Mouse (Mus musculus) neural tube, embryonic 14.5 days (tissue): ENCODE measurements at regions not wholly inside any gene's neighbourhood (a gene's known extent, or its start where the extent isn't known, plus 50 kb on each side); places are given as distances from the start of the nearest gene placed in this dataset.

Experiments used
- ATAC-seq: fragments of 200-750 bp; cut with Nextera tagmentation; 2 replicates; pipeline ENCODE4 v1.8.0; 2017; ENCODE audit warnings: low read depth, mild to moderate bottlenecking, moderate TSS enrichment, moderate library complexity
- H3K27ac ChIP-seq: fragments of 300-500 bp; sonication (generic); 2 replicates; pipeline ENCODE4 v1.5.1; 2014; ENCODE audit warnings: low read depth, mild to moderate bottlenecking, control low read depth, low read length, moderate library complexity, mixed read lengths
- H3K27me3 ChIP-seq: fragments of 300-500 bp; sonication (generic); 2 replicates; pipeline ENCODE4 v1.6.1; 2014; ENCODE audit warnings: low read length; ENCODE audit not compliant: control insufficient read depth, insufficient read depth
- H3K36me3 ChIP-seq: fragments of 300-500 bp; sonication (generic); 2 replicates; pipeline ENCODE4 v1.6.1; 2014; ENCODE audit warnings: low read length, mixed read lengths; ENCODE audit not compliant: control insufficient read depth, insufficient read depth
- H3K4me1 ChIP-seq: fragments of 300-500 bp; sonication (generic); 2 replicates; pipeline ENCODE4 v1.6.1; 2014; ENCODE audit warnings: low read length; ENCODE audit not compliant: control insufficient read depth, insufficient read depth
- H3K4me2 ChIP-seq: fragments of 300-500 bp; sonication (generic); 2 replicates; pipeline ENCODE4 v1.6.1; 2014; ENCODE audit warnings: mild to moderate bottlenecking, low read depth, low read length, control low read depth
- H3K4me3 ChIP-seq: fragments of 300-500 bp; sonication (generic); 2 replicates; pipeline ENCODE4 v1.5.1; 2014; ENCODE audit warnings: low read depth, low read length, control low read depth, mixed read lengths
- H3K9ac ChIP-seq: fragments of 300-500 bp; sonication (generic); replicated peaks from 2 replicates; pipeline ENCODE4 v1.6.1; 2014; ENCODE audit warnings: low read depth, mild to moderate bottlenecking, control low read depth, low read length, mixed read lengths
- H3K9me3 ChIP-seq: fragments of 300-500 bp; sonication (generic); 2 replicates; pipeline ENCODE4 v1.6.1; 2016; ENCODE audit warnings: low read length; ENCODE audit not compliant: control insufficient read depth
- WGBS: fragments of 180-500 bp; shearing (Covaris S2); extraction: QIAGEN DNeasy Blood & Tissue Kit; methylation state at CpG from one replicate; pipeline ENCODE4 v1.1.7; 2014; 5-methylcytosine and 5-hydroxymethylcytosine counted together

DNA sequence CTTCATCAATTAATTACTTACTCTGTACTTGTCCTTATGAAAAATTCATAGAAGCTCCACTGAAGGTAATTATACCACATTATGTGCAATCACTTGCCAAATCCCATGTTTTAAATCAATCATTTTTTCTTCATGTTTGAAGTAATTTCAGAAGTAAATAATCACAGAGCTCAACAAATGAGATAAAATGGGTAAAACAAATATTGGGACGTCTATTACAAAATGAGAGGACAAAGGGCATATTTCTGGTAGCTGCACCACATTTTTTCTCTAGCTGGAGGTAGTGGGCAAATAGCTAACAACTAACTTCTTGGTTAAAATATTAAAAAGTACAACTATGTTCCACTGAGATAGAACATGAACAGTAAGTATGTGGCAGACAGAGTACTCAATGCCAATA lies 681.3 kb upstream of the Pot1a start:
- 83% methylated on average over 1 of the region's 1 CpGs for WGBS
- Histone ChIP-seq H3K9ac (no peak overlapping the region), H3K9me3 (no peaks in the 10 kb centered on the region), H3K4me3 (no peak overlapping the region), H3K27ac (no peak overlapping the region), H3K4me2 (no peak overlapping the region), H3K27me3 (no peaks in the 10 kb centered on the region), H3K4me1 (no peaks in the 10 kb centered on the region), H3K36me3 (no peaks in the 10 kb centered on the region)
- ATAC-seq = no peak

DNA sequence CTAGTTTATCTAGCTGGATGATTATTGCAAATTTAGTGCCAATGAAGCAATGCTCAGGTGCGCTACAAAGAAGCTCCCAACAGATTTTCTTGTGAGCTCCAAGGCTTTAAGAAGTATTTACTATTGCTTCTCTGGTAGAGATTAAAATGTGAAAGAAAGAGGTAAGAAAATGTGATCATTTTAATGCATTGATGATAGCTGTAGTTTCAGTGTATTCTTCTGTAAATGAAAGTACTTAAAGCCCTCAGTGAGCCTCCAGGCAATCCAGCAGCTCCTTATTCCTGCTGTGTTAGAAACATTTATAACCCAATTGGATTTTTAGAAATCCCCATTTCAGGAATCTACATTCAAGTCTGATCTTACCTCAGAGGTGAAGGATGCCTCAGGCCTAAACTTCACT lies 675.4 kb upstream of the Pot1a start:
- Histone ChIP-seq H3K9ac (no peak overlapping the region), H3K27ac (no peak overlapping the region), H3K4me3 (no peak overlapping the region), H3K4me1 (no peaks in the 10 kb centered on the region), H3K36me3 (no peaks in the 10 kb centered on the region), H3K27me3 (no peaks in the 10 kb centered on the region), H3K9me3 (no peaks in the 10 kb centered on the region), H3K4me2 (no peak overlapping the region)
- ATAC-seq = no peak
- WGBS = 88% methylated on average over 1 of the region's 1 CpGs

DNA sequence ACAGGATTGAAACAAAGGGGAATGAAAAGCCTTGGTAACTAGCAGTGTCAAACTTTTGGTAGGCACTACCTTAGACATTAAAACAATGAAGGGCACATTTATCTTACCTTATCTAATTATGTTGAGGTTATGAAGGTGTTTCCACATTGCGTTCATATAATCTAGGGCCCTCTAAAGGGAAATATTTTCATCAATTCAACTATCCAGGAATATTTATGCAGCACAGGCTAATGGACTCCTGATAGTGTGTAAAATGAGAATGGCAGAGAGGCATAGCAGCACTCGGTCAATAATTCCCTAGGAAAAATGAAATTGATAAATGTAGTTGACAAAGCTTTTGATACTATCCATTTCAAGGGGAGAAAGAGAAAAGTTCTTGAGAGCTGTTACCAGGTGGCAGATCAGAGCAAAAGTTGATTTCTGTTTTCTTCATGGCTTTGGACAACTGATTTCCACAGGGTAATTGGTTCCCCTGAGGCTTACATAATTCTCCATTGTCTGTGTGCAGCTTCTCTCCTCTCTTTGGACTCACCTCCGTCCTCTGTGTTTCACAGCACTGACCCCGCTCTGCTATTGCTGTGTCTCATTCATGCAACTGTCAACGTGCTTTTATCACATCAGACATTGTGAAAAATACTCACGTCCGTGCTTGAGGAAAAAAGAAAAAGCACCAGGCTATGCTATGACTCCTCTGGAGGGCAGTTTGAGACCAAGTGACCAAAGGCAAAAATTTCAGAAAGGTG lies 632.3 kb upstream of the Pot1a start:
- no peaks in the 10 kb centered on the region for H3K4me1 ChIP-seq
- no peaks in the 10 kb centered on the region for H3K36me3 ChIP-seq
- H3K9ac ChIP-seq = no peak overlapping the region
- no peaks in the 10 kb centered on the region for H3K27me3 ChIP-seq
- no peak for ATAC-seq
- 18% methylated on average over 7 of the region's 7 CpGs for WGBS
- no peak overlapping the region for H3K4me2 ChIP-seq
- no peaks in the 10 kb centered on the region for H3K9me3 ChIP-seq
- H3K27ac ChIP-seq = no peak overlapping the region
- no peak overlapping the region for H3K4me3 ChIP-seq

DNA sequence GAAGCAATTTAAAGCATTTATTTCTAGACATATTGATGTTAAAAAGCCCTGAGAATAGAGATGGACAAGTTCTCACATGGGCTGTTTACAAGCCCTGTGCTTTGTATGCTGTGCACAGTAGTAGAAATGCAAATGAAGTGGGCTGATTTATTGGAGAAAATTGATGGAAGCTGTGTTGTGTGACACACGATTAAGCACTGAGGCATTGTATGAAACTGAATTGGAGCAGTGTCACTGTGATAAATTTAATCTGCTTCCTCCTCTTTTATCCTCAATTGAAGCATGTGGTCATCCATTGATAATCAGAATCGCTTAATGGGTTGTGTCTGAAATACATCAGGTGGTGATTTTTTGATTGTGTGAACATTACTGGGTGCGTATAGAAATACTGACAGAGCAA lies 631.4 kb upstream of the Pot1a start:
- WGBS = 19% methylated on average over 3 of the region's 3 CpGs
- no peak overlapping the region for H3K4me2 ChIP-seq
- H3K36me3 ChIP-seq = no peaks in the 10 kb centered on the region
- H3K27me3 ChIP-seq = no peaks in the 10 kb centered on the region
- peak; percentile 97 for ATAC-seq
- no peak overlapping the region for H3K4me3 ChIP-seq
- no peaks in the 10 kb centered on the region for H3K4me1 ChIP-seq
- no peaks in the 10 kb centered on the region for H3K9me3 ChIP-seq
- H3K9ac ChIP-seq = no peak overlapping the region
- no peak overlapping the region for H3K27ac ChIP-seq
